In the genomic region with DNA sequence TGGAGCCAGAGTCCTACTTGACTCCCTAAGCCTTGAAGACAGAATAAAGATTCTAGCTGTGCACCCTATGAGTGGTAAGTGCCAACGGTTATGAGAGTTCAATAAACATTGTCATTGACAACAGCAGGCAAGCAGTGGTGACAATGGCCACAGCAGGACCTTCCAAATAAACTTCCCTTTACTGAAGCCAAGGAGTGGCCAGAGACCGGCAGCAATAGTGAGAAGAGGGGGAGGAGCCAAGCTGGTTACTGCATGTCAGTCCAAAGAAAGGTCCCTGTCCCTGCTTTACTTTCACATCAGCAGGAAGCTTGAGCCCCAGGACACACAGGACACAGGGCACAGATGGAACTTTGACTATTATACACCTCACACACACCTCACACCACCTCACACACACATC, we compare ENCODE assay signal across 26 mouse cellular contexts. TPM values are rescaled to one million over a fixed set of nuclear protein-coding genes. Genes with fewer than 3 reads are reported as not detected.
DNase-seq lines count a peak whose midpoint lies in the region; ATAC-seq and TF ChIP-seq lines count a peak whose summit lies in the region.
"Had no signal": no experiment of that assay in that cellular context is flagged by ENCODE, and none has a peak within 500 bp of the region (broad histone marks: within the 10 kb centered on the region; RNA-seq: fewer than 3 reads in every experiment).

No protein-coding gene starts in this region.

- H3K4me2 ChIP-seq in liver, postnatal 0 days (ENCODE audit: low read depth, low read length): no peak overlapping the region
- H3K4me2 ChIP-seq: embryonic facial prominence, embryonic 13.5 days; embryonic facial prominence, embryonic 15.5 days; forebrain, embryonic 12.5 days had no signal

- H3K79me2 ChIP-seq in liver, adult 2 months (ENCODE audit: control insufficient read depth, insufficient read depth, low read length): no peaks in the 10 kb centered on the region

- H3K4me3 ChIP-seq in liver, adult 2 months (ENCODE audit: insufficient read depth, low read depth, low read length): no peak overlapping the region
- no peak overlapping the region for H3K4me3 ChIP-seq in liver, postnatal 0 days (ENCODE audit: low read depth, low read length)
- H3K4me3 ChIP-seq: embryonic facial prominence, embryonic 13.5 days; embryonic facial prominence, embryonic 15.5 days; erythroblast, embryonic 14.5 days; forebrain, embryonic 10.5 days; forebrain, embryonic 12.5 days had no signal

- TF ChIP-seq CTCF in liver, adult 2 months (IDR thresholded peaks at IDR 0.05; ENCODE audit: low read depth, low read length): no peak
- no peak for TF ChIP-seq CTCF in liver, postnatal 0 days (IDR thresholded peaks at IDR 0.05; ENCODE audit: low read depth)

- H3K4me1 ChIP-seq in liver, adult 2 months (ENCODE audit: control insufficient read depth, insufficient read depth, low read length): no peaks in the 10 kb centered on the region
- no peaks in the 10 kb centered on the region for H3K4me1 ChIP-seq in liver, postnatal 0 days (ENCODE audit: insufficient read depth)
- H3K4me1 ChIP-seq: embryonic facial prominence, embryonic 13.5 days; embryonic facial prominence, embryonic 15.5 days; forebrain, embryonic 10.5 days; forebrain, embryonic 12.5 days had no signal

- H3K9me3 ChIP-seq in liver, postnatal 0 days (ENCODE audit: low read length): no peaks in the 10 kb centered on the region
- H3K9me3 ChIP-seq: embryonic facial prominence, embryonic 13.5 days; embryonic facial prominence, embryonic 15.5 days; forebrain, embryonic 10.5 days; forebrain, embryonic 12.5 days had no signal

- H3K27ac ChIP-seq in liver, adult 2 months (replicated peaks; ENCODE audit: insufficient read depth, low read depth, low read length): no peak overlapping the region
- no peak overlapping the region for H3K27ac ChIP-seq in liver, postnatal 0 days (ENCODE audit: low read depth)
- H3K27ac ChIP-seq: embryonic facial prominence, embryonic 13.5 days; embryonic facial prominence, embryonic 15.5 days; forebrain, embryonic 10.5 days; forebrain, embryonic 12.5 days had no signal

- H3K27me3 ChIP-seq in liver, adult 2 months (ENCODE audit: control insufficient read depth, insufficient read depth, low read length): no peaks in the 10 kb centered on the region
- no peaks in the 10 kb centered on the region for H3K27me3 ChIP-seq in liver, postnatal 0 days (ENCODE audit: insufficient read depth, low read length)
- H3K27me3 ChIP-seq: embryonic facial prominence, embryonic 13.5 days; embryonic facial prominence, embryonic 15.5 days; forebrain, embryonic 12.5 days had no signal

- DNase-seq in liver, adult 2 months (ENCODE audit: extremely low read depth, low read depth, low spot score): peak; percentile 27
- DNase-seq in liver, postnatal 0 days: no peak
- no peak for DNase-seq in lung, postnatal 25 days (ENCODE audit: low spot score)
- DNase-seq in cerebellum, postnatal 25 days: no peak
- DNase-seq: adrenal gland, adult 2 months; adrenal gland, postnatal 10 days; adrenal gland, postnatal 25 days; cerebellum, adult 11 months; cerebellum, adult 18-20 months; cerebellum, adult 8-10 months; cerebellum, adult 9-11 months; cerebellum, postnatal 14 days; embryo, embryonic 11 days had no signal

- no peak for ATAC-seq in liver, postnatal 0 days
- ATAC-seq in granulocyte monocyte progenitor cell, adult 5-6 weeks (replicated peaks; ENCODE audit: poor library complexity, severe bottlenecking): peak; percentile 53
- ATAC-seq: forebrain, embryonic 14.5 days; forebrain, embryonic 16.5 days had no signal

- TF ChIP-seq EP300 in liver, postnatal 0 days (IDR thresholded peaks at IDR 0.05; ENCODE audit: low read depth): no peak

- no peak for TF ChIP-seq POLR2A in liver, adult 2 months (IDR thresholded peaks at IDR 0.05; ENCODE audit: extremely low read depth, insufficient read depth, low read length)

- H3K9ac ChIP-seq in liver, adult 2 months (ENCODE audit: low read depth, low read length): no peak overlapping the region
- no peak overlapping the region for H3K9ac ChIP-seq in liver, postnatal 0 days (replicated peaks)
- H3K9ac ChIP-seq: embryonic facial prominence, embryonic 13.5 days; embryonic facial prominence, embryonic 15.5 days; forebrain, embryonic 12.5 days had no signal

- WGBS in liver, adult 2 months: 11% methylated on average over 2 of the region's 2 CpGs
- 14% methylated on average over 2 of the region's 2 CpGs for WGBS in liver, postnatal 0 days (ENCODE audit: insufficient replicate concordance)

- H3K36me3 ChIP-seq in liver, adult 2 months (ENCODE audit: control insufficient read depth, insufficient read depth, low read length): no peaks in the 10 kb centered on the region
- no peaks in the 10 kb centered on the region for H3K36me3 ChIP-seq in liver, postnatal 0 days (replicated peaks; ENCODE audit: insufficient read depth, low read length)
- H3K36me3 ChIP-seq: embryonic facial prominence, embryonic 13.5 days; embryonic facial prominence, embryonic 15.5 days; forebrain, embryonic 10.5 days; forebrain, embryonic 12.5 days had no signal

RNA-seq across cellular contexts. Expression of a gene that starts 7.2 kb away (rescaled TPM):
- not detected in 2 replicates for total RNA-seq in liver, adult 2 months (2014; rRNA removed)
- polyA plus RNA-seq in liver, adult 2 months (2012; rRNA removed): not detected in 2 replicates
- polyA plus RNA-seq in liver, postnatal 0 days (2015; fragmentation: Nextera tagmentation; extraction: Ambion mirVana): not detected in 2 replicates
- not detected in 2 replicates for total RNA-seq in granulocyte monocyte progenitor cell, adult 5-6 weeks (2014; fragmentation: Nextera tagmentation)
- total RNA-seq in granulocyte monocyte progenitor cell, adult 5-6 weeks (2017): not detected in 2 replicates
- total RNA-seq: ES-E14, MEL had no signal
- polyA plus RNA-seq: C2C12; embryonic facial prominence, embryonic 13.5 days; erythroblast, embryonic 14.5 days; forebrain, embryonic 12.5 days; forebrain, embryonic 14.5 days; forebrain, embryonic 16.5 days had no signal

RNA-seq across cellular contexts. Expression of a gene that starts 17.8 kb away (rescaled TPM):
- 0.09 TPM in 1 of 2 replicates, not detected in the other for total RNA-seq in liver, adult 2 months (2014; rRNA removed)
- 0.05 and 0.15 TPM in 2 replicates for polyA plus RNA-seq in liver, adult 2 months (2012; rRNA removed)
- not detected in 2 replicates for polyA plus RNA-seq in liver, postnatal 0 days (2015; fragmentation: Nextera tagmentation; extraction: Ambion mirVana)
- not detected in 2 replicates for total RNA-seq in granulocyte monocyte progenitor cell, adult 5-6 weeks (2014; fragmentation: Nextera tagmentation)
- total RNA-seq in granulocyte monocyte progenitor cell, adult 5-6 weeks (2017): not detected in 2 replicates
- total RNA-seq: adrenal gland, adult 2 months; adrenal gland, postnatal 25 days; adrenal gland, postnatal 4 days; MEL had no signal
- polyA plus RNA-seq: adrenal gland, adult 2 months; C2C12; embryonic facial prominence, embryonic 11.5 days; erythroblast, embryonic 14.5 days; forebrain, embryonic 10.5 days; forebrain, embryonic 12.5 days; forebrain, embryonic 14.5 days; forebrain, embryonic 16.5 days had no signal

RNA-seq across cellular contexts. Expression of a gene that starts 51.0 kb away (rescaled TPM):
- not detected in 2 replicates for total RNA-seq in liver, adult 2 months (2014; rRNA removed)
- polyA plus RNA-seq in liver, adult 2 months (2012; rRNA removed): not detected in 2 replicates
- polyA plus RNA-seq in liver, postnatal 0 days (2015; fragmentation: Nextera tagmentation; extraction: Ambion mirVana): not detected in 2 replicates
- not detected in 2 replicates for total RNA-seq in granulocyte monocyte progenitor cell, adult 5-6 weeks (2014; fragmentation: Nextera tagmentation)
- total RNA-seq in granulocyte monocyte progenitor cell, adult 5-6 weeks (2017): not detected in 2 replicates
- total RNA-seq: MEL had no signal
- polyA plus RNA-seq: C2C12; embryonic facial prominence, embryonic 11.5 days; erythroblast, embryonic 14.5 days had no signal

RNA-seq across cellular contexts. Expression of a gene that starts 56.8 kb away (rescaled TPM):
- total RNA-seq in liver, adult 2 months (2014; rRNA removed): 14.2 and 18.0 TPM in 2 replicates
- 7.4 and 10.5 TPM in 2 replicates for polyA plus RNA-seq in liver, adult 2 months (2012; rRNA removed)
- polyA plus RNA-seq in liver, postnatal 0 days (2015; fragmentation: Nextera tagmentation; extraction: Ambion mirVana): 5.6 and 5.9 TPM in 2 replicates
- 30.1 and 55.0 TPM in 2 replicates for total RNA-seq in granulocyte monocyte progenitor cell, adult 5-6 weeks (2014; fragmentation: Nextera tagmentation)
- 37.1 and 39.2 TPM in 2 replicates for total RNA-seq in granulocyte monocyte progenitor cell, adult 5-6 weeks (2017)
